Mouse (Mus musculus) forebrain, postnatal 0 days (tissue): ENCODE data around the gene AC170998.1. TPM values are rescaled to one million over a fixed set of nuclear protein-coding genes. Genes with fewer than 3 reads are reported as not detected.

Experiments used
- ATAC-seq: fragments of 200-750 bp; cut with Nextera tagmentation; 2 replicates; pipeline ENCODE4 v1.8.0; 2017; ENCODE audit warnings: mild to moderate bottlenecking, moderate library complexity
- DNase-seq: peaks from one replicate; pipeline ENCODE4 v3.0.0-alpha.2; 2015
- H3K27ac ChIP-seq: fragments of 300-500 bp; sonication (generic); 2 replicates; pipeline ENCODE4 v1.5.1; 2014; ENCODE audit warnings: low read depth, mild to moderate bottlenecking, antibody characterized with exemption, low read length, moderate library complexity, mixed read lengths
- H3K27me3 ChIP-seq: fragments of 300-500 bp; sonication (generic); 2 replicates; pipeline ENCODE4 v1.6.1; 2014; ENCODE audit warnings: mild to moderate bottlenecking, low read length, mixed read lengths; ENCODE audit not compliant: insufficient read depth
- H3K36me3 ChIP-seq: fragments of 300-500 bp; sonication (generic); 2 replicates; pipeline ENCODE4 v1.6.1; 2014; ENCODE audit warnings: mild to moderate bottlenecking, moderate library complexity; ENCODE audit not compliant: insufficient read depth
- H3K4me1 ChIP-seq: fragments of 300-500 bp; sonication (generic); 2 replicates; pipeline ENCODE4 v1.6.1; 2014; ENCODE audit warnings: antibody characterized with exemption; ENCODE audit not compliant: insufficient read depth
- H3K4me2 ChIP-seq: fragments of 300-500 bp; sonication (generic); 2 replicates; pipeline ENCODE4 v1.6.1; 2014; ENCODE audit warnings: low read depth, mild to moderate bottlenecking, moderate library complexity
- H3K4me3 ChIP-seq: fragments of 300-500 bp; sonication (generic); 2 replicates; pipeline ENCODE4 v1.5.1; 2014; ENCODE audit warnings: low read depth, low read length, mixed read lengths
- H3K9ac ChIP-seq: fragments of 300-500 bp; sonication (generic); 2 replicates; pipeline ENCODE4 v1.6.1; 2014; ENCODE audit warnings: mild to moderate bottlenecking
- H3K9me3 ChIP-seq: fragments of 300-500 bp; sonication (generic); 2 replicates; pipeline ENCODE4 v1.6.1; 2016; ENCODE audit warnings: low read length
- CTCF ChIP-seq: sonication (generic); IDR thresholded peaks from 2 replicates; pipeline ENCODE4 v1.5.1; 2016; ENCODE audit warnings: antibody characterized with exemption, control low read depth, low read depth
- WGBS: fragments of 180-500 bp; shearing (Covaris S2); extraction: QIAGEN DNeasy Blood & Tissue Kit; methylation state at CpG from one replicate; pipeline ENCODE4 v1.1.7; 2014; 5-methylcytosine and 5-hydroxymethylcytosine counted together
- polyA plus RNA-seq: library from polyadenylated mRNA; unstranded; fragments of >200 nt; fragmentation: Nextera tagmentation; extraction: Ambion mirVana; gene quantifications from 2 replicates; pipeline ENCODE4 v1.2.1, GENCODE M21; 2015
- total RNA-seq: library from RNA; depleted of rRNA; stranded (reverse); fragments of >200 nt; gene quantifications from 2 replicates; pipeline ENCODE4 v1.2.3, GENCODE M21; 2014

The AC170998.1 gene
- total and polyA plus RNA-seq, 2 experiments from 2014 or later = 1.7 to 5.6 TPM

DNA sequence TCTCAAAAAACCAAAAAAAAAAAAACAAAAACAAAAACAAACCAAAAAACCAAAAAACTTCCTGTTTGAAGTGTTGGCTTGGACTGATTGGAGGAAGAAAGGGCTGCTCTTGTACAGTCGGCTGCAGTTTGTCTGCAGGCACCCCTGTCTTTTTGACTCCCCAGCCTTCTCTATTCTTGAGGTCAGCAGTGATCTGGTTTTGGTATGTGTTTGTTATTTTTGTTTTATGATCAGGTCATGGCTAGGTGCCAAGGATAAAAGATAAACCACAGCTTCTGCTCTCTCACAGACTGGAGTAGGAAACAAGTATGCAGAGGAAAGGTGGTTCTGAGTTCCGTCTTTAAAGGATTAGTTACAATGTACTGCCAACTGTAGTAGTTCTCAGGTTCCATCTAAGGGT lies 23.2 kb upstream of the AC170998.1 start:
- WGBS = 84% methylated on average over 2 of the region's 2 CpGs

DNA sequence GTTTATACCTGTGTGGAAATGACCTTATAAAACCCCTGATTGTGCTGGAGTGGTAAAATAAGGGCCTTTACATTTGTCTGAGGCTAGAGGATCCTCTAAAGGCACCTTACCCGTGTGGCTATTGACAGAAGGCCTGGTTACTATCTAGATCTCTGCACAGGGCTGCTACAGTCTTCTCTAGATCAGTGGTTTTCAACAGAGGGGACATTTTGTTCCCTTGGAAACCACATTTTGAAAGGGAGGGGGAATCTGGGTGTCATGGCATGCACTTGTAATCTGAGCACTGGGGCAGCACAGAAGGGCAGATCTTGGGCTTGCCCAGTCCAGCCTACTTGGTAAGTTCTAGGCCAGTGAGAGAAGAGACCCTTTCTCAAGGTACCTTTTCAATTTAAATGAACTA lies 19.2 kb upstream of the AC170998.1 start:
- Histone ChIP-seq H3K27me3 (no peaks in the 10 kb centered on the region), H3K4me3 (no peak overlapping the region)

More for the DNA sequence above, 23.2 kb upstream of the AC170998.1 start:
- H3K4me3 ChIP-seq = no peak overlapping the region
- no peak overlapping the region for H3K9ac ChIP-seq
- no peaks in the 10 kb centered on the region for H3K36me3 ChIP-seq
- TF ChIP-seq CTCF = no peak
- H3K9me3 ChIP-seq = no peaks in the 10 kb centered on the region
- DNase-seq = no peak
- ATAC-seq = no peak
- H3K4me2 ChIP-seq = no peak overlapping the region
- no peak overlapping the region for H3K27ac ChIP-seq
- H3K27me3 ChIP-seq = no peaks in the 10 kb centered on the region
- peaks cover 9% of the 10 kb centered on the region; the same call in 1 of the 2 replicates for H3K4me1 ChIP-seq

DNA sequence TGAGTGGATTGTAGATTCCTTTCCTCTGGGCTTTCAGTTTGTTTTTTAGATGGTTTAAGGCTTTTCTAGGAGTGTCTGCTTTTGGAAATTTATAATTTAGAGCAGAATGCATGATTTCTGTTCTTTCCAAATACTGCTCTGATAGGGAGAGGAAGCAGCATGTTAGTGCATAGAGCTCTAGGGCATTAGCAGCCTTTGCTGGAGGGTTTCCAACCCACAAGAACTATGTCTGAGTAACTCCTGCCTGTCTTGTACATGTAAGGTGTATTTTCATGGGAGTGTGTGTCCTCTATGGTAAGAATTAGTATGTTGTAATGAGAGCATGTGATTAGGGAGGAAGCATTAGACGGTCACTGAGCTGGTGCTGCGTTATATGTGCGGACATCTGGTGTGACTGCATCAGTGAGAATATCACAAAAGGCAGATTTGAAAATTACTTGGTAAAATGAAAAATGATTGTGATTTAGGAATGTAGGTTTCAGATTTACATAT lies 18.7 kb upstream of the AC170998.1 start:
- TF ChIP-seq CTCF = no peak
- DNase-seq = no peak
- Histone ChIP-seq H3K36me3 (no peaks in the 10 kb centered on the region), H3K4me3 (no peak overlapping the region), H3K27ac (no peak overlapping the region), H3K27me3 (no peaks in the 10 kb centered on the region), H3K9ac (no peak overlapping the region), H3K4me2 (no peak overlapping the region), H3K9me3 (no peaks in the 10 kb centered on the region), H3K4me1 (no peaks in the 10 kb centered on the region)
- WGBS = 84% methylated on average over 3 of the region's 3 CpGs
- no peak for ATAC-seq

More for the DNA sequence above, 19.2 kb upstream of the AC170998.1 start:
- Histone ChIP-seq H3K4me1 (no peaks in the 10 kb centered on the region), H3K27ac (no peak overlapping the region), H3K9me3 (no peaks in the 10 kb centered on the region), H3K36me3 (no peaks in the 10 kb centered on the region), H3K9ac (no peak overlapping the region), H3K4me2 (no peak overlapping the region)
- no peak for ATAC-seq
- TF ChIP-seq CTCF = no peak
- WGBS = 44% methylated on average over 1 of the region's 1 CpGs
- no peak for DNase-seq

DNA sequence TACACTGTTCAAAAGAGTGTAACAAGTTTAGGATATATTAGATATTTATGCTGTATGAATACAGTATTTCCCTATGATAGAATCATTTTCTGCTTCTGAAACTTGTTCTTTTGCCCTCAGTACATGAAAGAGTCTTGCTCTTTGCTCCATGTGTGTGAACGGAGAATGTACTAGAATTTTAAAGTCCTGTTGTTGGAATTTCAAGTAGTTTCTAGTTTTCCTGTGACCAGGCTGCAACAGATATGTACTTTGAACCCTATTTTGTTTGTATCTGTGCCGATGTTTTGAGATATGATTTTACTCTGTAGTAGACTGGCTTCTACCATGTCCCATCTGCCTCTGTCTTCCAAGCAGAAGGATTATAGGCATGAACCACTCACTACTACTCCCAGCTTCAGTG lies 18.1 kb upstream of the AC170998.1 start:
- Histone ChIP-seq H3K4me3 (no peak overlapping the region), H3K4me2 (no peak overlapping the region), H3K27me3 (no peaks in the 10 kb centered on the region), H3K4me1 (no peaks in the 10 kb centered on the region), H3K9me3 (no peaks in the 10 kb centered on the region), H3K36me3 (no peaks in the 10 kb centered on the region), H3K27ac (no peak overlapping the region), H3K9ac (no peak overlapping the region)
- DNase-seq (no peak), ATAC-seq (no peak)
- 87% methylated on average over 2 of the region's 2 CpGs for WGBS
- no peak for TF ChIP-seq CTCF

DNA sequence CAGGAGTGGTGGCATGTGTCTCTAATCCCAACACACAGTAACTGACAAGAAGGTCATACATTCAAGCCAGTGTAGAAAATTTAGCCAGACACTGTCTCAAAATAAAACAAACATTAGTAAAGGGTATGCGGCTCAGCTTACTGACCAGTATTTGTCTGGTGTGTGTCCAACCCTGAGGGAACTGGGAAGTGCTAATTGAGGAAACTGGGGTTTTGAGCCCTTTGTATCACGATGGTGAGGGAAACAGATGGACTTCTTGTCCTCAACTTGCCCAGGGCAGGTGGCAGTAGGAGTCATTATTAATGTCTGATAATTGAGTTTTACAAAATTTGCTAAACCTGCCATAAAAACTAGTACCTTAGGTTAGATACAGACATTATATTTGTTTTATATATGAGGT lies 16.9 kb upstream of the AC170998.1 start:
- ATAC-seq (no peak), DNase-seq (no peak)
- Histone ChIP-seq H3K9me3 (no peaks in the 10 kb centered on the region), H3K36me3 (peaks cover 4% of the 10 kb centered on the region; the same call in 1 of the 2 replicates), H3K27me3 (no peaks in the 10 kb centered on the region), H3K27ac (no peak overlapping the region), H3K4me3 (no peak overlapping the region), H3K9ac (no peak overlapping the region), H3K4me1 (no peaks in the 10 kb centered on the region), H3K4me2 (no peak overlapping the region)
- TF ChIP-seq CTCF = no peak
- 51% methylated on average over 2 of the region's 2 CpGs for WGBS

DNA sequence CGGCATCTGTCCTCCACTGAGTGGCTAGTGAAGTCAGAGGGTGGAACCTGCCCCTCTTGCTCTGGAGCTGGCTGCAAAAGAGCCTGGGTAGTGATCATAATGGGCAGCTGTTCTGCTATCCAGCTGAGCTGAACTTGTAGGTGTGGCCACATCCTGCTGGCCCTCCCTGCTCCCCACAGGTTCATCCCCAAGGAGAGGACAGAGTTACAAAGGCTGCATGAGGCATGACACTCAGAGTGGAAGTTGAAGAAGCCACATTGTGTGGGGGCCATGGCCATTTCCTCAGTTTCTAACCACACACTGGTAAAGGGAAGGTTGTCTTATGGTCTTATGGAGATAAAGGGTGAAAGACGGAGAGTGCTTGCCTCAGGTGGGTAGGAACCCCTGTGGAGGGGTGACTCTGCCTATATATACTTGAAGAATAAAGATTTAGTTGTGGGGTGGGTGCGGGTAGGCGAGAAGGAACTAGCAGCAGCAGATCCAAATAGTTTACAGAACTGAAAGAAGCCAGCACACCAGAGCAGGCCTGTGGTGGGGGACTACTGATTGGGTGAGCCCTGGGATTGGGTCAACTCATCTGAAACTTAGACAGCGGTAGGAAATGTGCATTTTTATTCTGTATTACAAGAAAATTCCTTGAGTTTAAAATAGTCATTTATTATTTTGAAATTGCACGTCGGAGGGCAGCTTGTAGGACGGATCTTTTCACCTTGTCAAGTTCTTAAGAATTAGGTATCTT lies 16.2 kb upstream of the AC170998.1 start:
- ATAC-seq (no peak), DNase-seq (no peak)
- WGBS = 90% methylated on average over 8 of the region's 8 CpGs

DNA sequence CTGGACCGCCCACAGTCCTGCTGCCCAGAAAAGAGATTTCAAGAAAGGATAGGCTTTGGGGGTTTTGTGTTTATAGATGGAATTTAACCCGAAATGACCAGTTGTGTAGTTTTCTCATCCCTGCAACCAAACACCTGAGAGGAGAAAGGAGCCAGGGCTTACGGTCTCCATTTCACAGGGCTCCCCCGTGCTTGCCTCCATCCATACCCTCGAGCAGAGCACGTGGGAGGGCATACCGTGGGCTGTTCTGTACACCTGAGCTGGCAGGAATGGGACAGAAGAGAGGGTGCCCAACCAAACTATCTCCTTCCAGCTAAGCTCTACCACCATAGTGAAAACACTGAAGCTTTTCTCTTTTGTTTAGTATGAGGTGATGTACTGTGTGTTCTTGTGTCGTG lies 15.6 kb upstream of the AC170998.1 start:
- no peaks in the 10 kb centered on the region for H3K27me3 ChIP-seq
- H3K9me3 ChIP-seq = no peaks in the 10 kb centered on the region
- no peak overlapping the region for H3K4me2 ChIP-seq
- H3K4me3 ChIP-seq = no peak overlapping the region
- H3K27ac ChIP-seq = no peak overlapping the region
- no peaks in the 10 kb centered on the region for H3K4me1 ChIP-seq
- TF ChIP-seq CTCF = no peak
- 96% methylated on average over 8 of the region's 8 CpGs for WGBS
- H3K9ac ChIP-seq = no peak overlapping the region
- peaks cover 16% of the 10 kb centered on the region for H3K36me3 ChIP-seq
- DNase-seq = no peak
- no peak for ATAC-seq

More for the DNA sequence above, 16.2 kb upstream of the AC170998.1 start:
- no peaks in the 10 kb centered on the region for H3K4me1 ChIP-seq
- TF ChIP-seq CTCF = no peak
- H3K4me2 ChIP-seq = no peak overlapping the region
- no peak overlapping the region for H3K4me3 ChIP-seq
- peaks cover 11% of the 10 kb centered on the region for H3K36me3 ChIP-seq
- no peaks in the 10 kb centered on the region for H3K9me3 ChIP-seq
- H3K9ac ChIP-seq = no peak overlapping the region
- no peaks in the 10 kb centered on the region for H3K27me3 ChIP-seq
- no peak overlapping the region for H3K27ac ChIP-seq
